Mouse (Mus musculus): ENCODE measurements around the gene Rnase13. TPM values are rescaled to one million over a fixed set of nuclear protein-coding genes. Genes with fewer than 3 reads are reported as not detected.

Rnase13 gene
- polyA plus RNA-seq, 1 experiment from 2014 or later: not detected

- WGBS (ENCODE audit: insufficient replicate concordance): 62% methylated on average over 4 of the region's 4 CpGs
- H3K4me1 ChIP-seq (ENCODE audit: control insufficient read depth, low read depth, low read length): peaks cover 10% of the 10 kb centered on the region
- H3K36me3 ChIP-seq (ENCODE audit: control insufficient read depth, insufficient read depth): no peaks in the 10 kb centered on the region
- H3K9me3 ChIP-seq (replicated peaks; ENCODE audit: control insufficient read depth, low read length): no peaks in the 10 kb centered on the region
- H3K9ac ChIP-seq (ENCODE audit: low read depth, low read length): no peak overlapping the region
- H3K4me2 ChIP-seq (ENCODE audit: low read depth, low read length): no peak overlapping the region
- H3K27me3 ChIP-seq (ENCODE audit: control insufficient read depth, insufficient read depth, low read depth, low read length): peaks cover 17% of the 10 kb centered on the region
- no peak overlapping the region for H3K27ac ChIP-seq (ENCODE audit: low read length)
- no peak overlapping the region for H3K4me3 ChIP-seq (ENCODE audit: low read depth, low read length)
- ATAC-seq (ENCODE audit: low read depth): no peak
Measured at GRCm38 (mm10) chr14:51916539-51916938, 6.0 kb downstream of the Rnase13 start.

- no peaks in the 10 kb centered on the region; the same call in 1 of the 2 replicates for H3K36me3 ChIP-seq (ENCODE audit: control insufficient read depth, insufficient read depth)
- 7% methylated on average over 3 of the region's 3 CpGs for WGBS (ENCODE audit: insufficient replicate concordance)
- H3K9ac ChIP-seq (ENCODE audit: low read depth, low read length): no peak overlapping the region
- no peak overlapping the region for H3K4me2 ChIP-seq (ENCODE audit: low read depth, low read length)
- H3K4me1 ChIP-seq (ENCODE audit: control insufficient read depth, low read depth, low read length): peaks cover 10% of the 10 kb centered on the region
- no peak overlapping the region for H3K27ac ChIP-seq (ENCODE audit: low read length)
- no peak for ATAC-seq (ENCODE audit: low read depth)
- no peak overlapping the region for H3K4me3 ChIP-seq (ENCODE audit: low read depth, low read length)
- peaks cover 17% of the 10 kb centered on the region for H3K27me3 ChIP-seq (ENCODE audit: control insufficient read depth, insufficient read depth, low read depth, low read length)
- no peaks in the 10 kb centered on the region for H3K9me3 ChIP-seq (replicated peaks; ENCODE audit: control insufficient read depth, low read length)
Measured at GRCm38 (mm10) chr14:51915030-51915429, 7.5 kb downstream of the Rnase13 start.

GRCm38 (mm10) chr14:51913960-51914762 lies 8.4 kb downstream of the Rnase13 start, which contains the start of gene Ndrg2:
Gene Ndrg2, minus strand, starts transcription at chr14:51914158.
- Histone ChIP-seq H3K27me3 (ENCODE audit: control insufficient read depth, insufficient read depth, low read depth, low read length) (peaks cover 17% of the 10 kb centered on the region), H3K4me2 (ENCODE audit: low read depth, low read length) (peak within 1 kb of the TSS; percentile 81), H3K27ac (ENCODE audit: low read length) (peak within 1 kb of the TSS; percentile 55), H3K4me1 (ENCODE audit: control insufficient read depth, low read depth, low read length) (peaks cover 10% of the 10 kb centered on the region), H3K4me3 (ENCODE audit: low read depth, low read length) (peak within 1 kb of the TSS; percentile 63), H3K9ac (ENCODE audit: low read depth, low read length) (peak within 1 kb of the TSS; percentile 49), H3K9me3 (replicated peaks; ENCODE audit: control insufficient read depth, low read length) (no peaks in the 10 kb centered on the region), H3K36me3 (ENCODE audit: control insufficient read depth, insufficient read depth) (peaks cover 4% of the 10 kb centered on the region; the same call in 1 of the 2 replicates)
- 6% methylated on average over 23 of the region's 23 CpGs for WGBS (ENCODE audit: insufficient replicate concordance)
- ATAC-seq (ENCODE audit: low read depth): no peak

GRCm38 (mm10) chr14:51913062-51913959 lies 9.3 kb downstream of the Rnase13 start:
- Histone ChIP-seq H3K4me2 (ENCODE audit: low read depth, low read length) (peak overlapping the region; percentile 81), H3K4me1 (ENCODE audit: control insufficient read depth, low read depth, low read length) (peaks cover 10% of the 10 kb centered on the region), H3K4me3 (ENCODE audit: low read depth, low read length) (peak overlapping the region; percentile 63), H3K9me3 (replicated peaks; ENCODE audit: control insufficient read depth, low read length) (no peaks in the 10 kb centered on the region), H3K27ac (ENCODE audit: low read length) (peak overlapping the region; percentile 55), H3K27me3 (ENCODE audit: control insufficient read depth, insufficient read depth, low read depth, low read length) (peaks cover 17% of the 10 kb centered on the region), H3K9ac (ENCODE audit: low read depth, low read length) (peak overlapping the region; percentile 49), H3K36me3 (ENCODE audit: control insufficient read depth, insufficient read depth) (peaks cover 4% of the 10 kb centered on the region; the same call in 1 of the 2 replicates)
- under 1% methylated on average over 58 of the region's 58 CpGs for WGBS (ENCODE audit: insufficient replicate concordance)
- peak; percentile 89 for ATAC-seq (ENCODE audit: low read depth)

GRCm38 (mm10) chr14:51912391-51913061 lies 10.0 kb downstream of the Rnase13 start:
- Histone ChIP-seq H3K4me1 (ENCODE audit: control insufficient read depth, low read depth, low read length) (peaks cover 13% of the 10 kb centered on the region), H3K9me3 (replicated peaks; ENCODE audit: control insufficient read depth, low read length) (no peaks in the 10 kb centered on the region), H3K4me3 (ENCODE audit: low read depth, low read length) (peak overlapping the region; percentile 63), H3K27me3 (ENCODE audit: control insufficient read depth, insufficient read depth, low read depth, low read length) (peaks cover 17% of the 10 kb centered on the region), H3K27ac (ENCODE audit: low read length) (peak overlapping the region; percentile 55), H3K4me2 (ENCODE audit: low read depth, low read length) (peak overlapping the region; percentile 81), H3K9ac (ENCODE audit: low read depth, low read length) (peak overlapping the region; percentile 49), H3K36me3 (ENCODE audit: control insufficient read depth, insufficient read depth) (peaks cover 4% of the 10 kb centered on the region; the same call in 1 of the 2 replicates)
- WGBS (ENCODE audit: insufficient replicate concordance): 11% methylated on average over 14 of the region's 14 CpGs
- ATAC-seq (ENCODE audit: low read depth): peak; percentile 52

GRCm38 (mm10) chr14:51911301-51911700 lies 11.3 kb downstream of the Rnase13 start:
- no peaks in the 10 kb centered on the region for H3K9me3 ChIP-seq (replicated peaks; ENCODE audit: control insufficient read depth, low read length)
- H3K4me2 ChIP-seq (ENCODE audit: low read depth, low read length): no peak overlapping the region; the same call in 1 of the 2 replicates
- H3K4me3 ChIP-seq (ENCODE audit: low read depth, low read length): no peak overlapping the region
- peaks cover 4% of the 10 kb centered on the region; the same call in 1 of the 2 replicates for H3K36me3 ChIP-seq (ENCODE audit: control insufficient read depth, insufficient read depth)
- H3K27ac ChIP-seq (ENCODE audit: low read length): no peak overlapping the region
- no peak for ATAC-seq (ENCODE audit: low read depth)
- H3K27me3 ChIP-seq (ENCODE audit: control insufficient read depth, insufficient read depth, low read depth, low read length): peaks cover 17% of the 10 kb centered on the region
- WGBS (ENCODE audit: insufficient replicate concordance): 70% methylated on average over 10 of the region's 10 CpGs
- H3K4me1 ChIP-seq (ENCODE audit: control insufficient read depth, low read depth, low read length): peaks cover 25% of the 10 kb centered on the region
- no peak overlapping the region for H3K9ac ChIP-seq (ENCODE audit: low read depth, low read length)

- ATAC-seq (ENCODE audit: low read depth): 0 out of 2 replicates have a peak, but pooled peaks have one; percentile 50
- no peak overlapping the region for H3K4me2 ChIP-seq (ENCODE audit: low read depth, low read length)
- H3K4me1 ChIP-seq (ENCODE audit: control insufficient read depth, low read depth, low read length): peaks cover 17% of the 10 kb centered on the region
- H3K4me3 ChIP-seq (ENCODE audit: low read depth, low read length): no peak overlapping the region
- H3K9me3 ChIP-seq (replicated peaks; ENCODE audit: control insufficient read depth, low read length): no peaks in the 10 kb centered on the region
- no peak overlapping the region for H3K9ac ChIP-seq (ENCODE audit: low read depth, low read length)
- peaks cover 4% of the 10 kb centered on the region; the same call in 1 of the 2 replicates for H3K36me3 ChIP-seq (ENCODE audit: control insufficient read depth, insufficient read depth)
- no peaks in the 10 kb centered on the region for H3K27me3 ChIP-seq (ENCODE audit: control insufficient read depth, insufficient read depth, low read depth, low read length)
- H3K27ac ChIP-seq (ENCODE audit: low read length): no peak overlapping the region
- 25% methylated on average over 11 of the region's 11 CpGs for WGBS (ENCODE audit: insufficient replicate concordance)
Measured at GRCm38 (mm10) chr14:51906102-51906501, 16.5 kb downstream of the Rnase13 start.

GRCm38 (mm10) chr14:51904706-51905105 lies 17.9 kb downstream of the Rnase13 start:
- WGBS (ENCODE audit: insufficient replicate concordance): 56% methylated on average over 7 of the region's 7 CpGs
- H3K4me2 ChIP-seq (ENCODE audit: low read depth, low read length): no peak overlapping the region
- no peaks in the 10 kb centered on the region for H3K9me3 ChIP-seq (replicated peaks; ENCODE audit: control insufficient read depth, low read length)
- H3K9ac ChIP-seq (ENCODE audit: low read depth, low read length): no peak overlapping the region
- no peak for ATAC-seq (ENCODE audit: low read depth)
- peaks cover 17% of the 10 kb centered on the region for H3K4me1 ChIP-seq (ENCODE audit: control insufficient read depth, low read depth, low read length)
- no peak overlapping the region for H3K4me3 ChIP-seq (ENCODE audit: low read depth, low read length)
- no peak overlapping the region for H3K27ac ChIP-seq (ENCODE audit: low read length)
- H3K27me3 ChIP-seq (ENCODE audit: control insufficient read depth, insufficient read depth, low read depth, low read length): no peaks in the 10 kb centered on the region
- peaks cover 2% of the 10 kb centered on the region; the same call in 1 of the 2 replicates for H3K36me3 ChIP-seq (ENCODE audit: control insufficient read depth, insufficient read depth)

Measured in liver, embryonic 16.5 days (tissue).